Mouse (Mus musculus) left cerebral cortex, adult 2 months (tissue): ENCODE data around the gene Blcap. TPM values are rescaled to one million over a fixed set of nuclear protein-coding genes. Genes with fewer than 3 reads are reported as not detected.

Experiments
- DNase-seq, 2 experiments: peaks; one replicate each; pipeline ENCODE4 v3.0.0; 2021 to 2022; ENCODE audit warnings: low spot score in 2 of 2, mixed read lengths in 1 of 2; ENCODE audit errors: extremely low spot score in 1 of 2
- H3K27ac ChIP-seq: fragments of 200-600 bp; 2 replicates; pipeline ENCODE4 v1.8.1; 2022
- H3K4me3 ChIP-seq: fragments of 200-600 bp; 2 replicates; pipeline ENCODE4 v1.8.1; 2022
- CTCF ChIP-seq: fragments of 200-600 bp; IDR thresholded peaks from 2 replicates; pipeline ENCODE4 v1.8.1; 2022; ENCODE audit warnings: antibody characterized with exemption, mild to moderate bottlenecking, moderate library complexity
- intact Hi-C: fragments of 180-260 bp; cut with DNase I; formaldehyde crosslinking; loops from one replicate; pipeline ENCODE4 v1.15.1; 2025
- total RNA-seq, 2 experiments: library from RNA; stranded (reverse); gene quantifications; 2 replicates each; pipeline ENCODE4 v1.2.3; 2021

Gene Blcap
- total RNA-seq, 2 experiments from 2014 or later = 109 to 111 TPM

GRCm38 (mm10) chr2:157540073-157540952 is 30.8 kb downstream of the Blcap start:
- peak; percentile 47 to 54 for DNase-seq
- intact Hi-C loops = loop anchor here (1.0 kb wide), 1 partner anchor 47 kb away; no protein-coding TSS in a partner anchor
- H3K4me3 ChIP-seq = no peak overlapping the region
- TF ChIP-seq CTCF = no peak
- peak overlapping the region; percentile 62; the same call in 1 of the 2 replicates for H3K27ac ChIP-seq

- intact Hi-C loops = no loop called here
- TF ChIP-seq CTCF = no peak
- H3K27ac ChIP-seq = 0 out of 2 replicates have a peak overlapping the region, but pooled peaks have one; percentile 24
- H3K4me3 ChIP-seq = no peak overlapping the region
- peak in 1 of 2 experiments; percentile 36 for DNase-seq
Observed at GRCm38 (mm10) chr2:157537118-157537517, 34.0 kb downstream of the Blcap start.

- TF ChIP-seq CTCF = no peak
- intact Hi-C loops = no loop called here
- DNase-seq = no peak
- H3K27ac ChIP-seq = no peak overlapping the region; the same call in 1 of the 2 replicates
- no peak overlapping the region for H3K4me3 ChIP-seq
Observed at GRCm38 (mm10) chr2:157536476-157537081, 34.5 kb downstream of the Blcap start.

GRCm38 (mm10) chr2:157534163-157534562 is 36.9 kb downstream of the Blcap start:
- no peak overlapping the region for H3K27ac ChIP-seq
- intact Hi-C loops = no loop called here

GRCm38 (mm10) chr2:157531681-157532426 is 39.2 kb downstream of the Blcap start:
- Histone ChIP-seq H3K4me3 (no peak overlapping the region), H3K27ac (no peak overlapping the region)
- DNase-seq = no peak
- no peak for TF ChIP-seq CTCF
- intact Hi-C loops = no loop called here

More at GRCm38 (mm10) chr2:157534163-157534562, 36.9 kb downstream of the Blcap start:
- no peak overlapping the region for H3K4me3 ChIP-seq
- DNase-seq = no peak
- no peak for TF ChIP-seq CTCF

GRCm38 (mm10) chr2:157530056-157530955 is 40.8 kb downstream of the Blcap start:
- Histone ChIP-seq H3K27ac (0 out of 2 replicates have a peak overlapping the region, but pooled peaks have one; percentile 24), H3K4me3 (no peak overlapping the region)
- no peak for DNase-seq
- TF ChIP-seq CTCF = no peak
- intact Hi-C loops = no loop called here

- TF ChIP-seq CTCF = no peak
- intact Hi-C loops = no loop called here
Observed at GRCm38 (mm10) chr2:157522556-157522955, 48.5 kb downstream of the Blcap start.

GRCm38 (mm10) chr2:157520496-157520895 is 50.6 kb downstream of the Blcap start:
- no peak for TF ChIP-seq CTCF
- Histone ChIP-seq H3K27ac (no peak overlapping the region), H3K4me3 (no peak overlapping the region)
- intact Hi-C loops = no loop called here
- DNase-seq = peak in 1 of 2 experiments; percentile 42

More at GRCm38 (mm10) chr2:157522556-157522955, 48.5 kb downstream of the Blcap start:
- DNase-seq = no peak
- no peak overlapping the region for H3K27ac ChIP-seq
- H3K4me3 ChIP-seq = no peak overlapping the region

GRCm38 (mm10) chr2:157519452-157519851 is 51.6 kb downstream of the Blcap start:
- no peak for DNase-seq
- no peak overlapping the region for H3K27ac ChIP-seq
- TF ChIP-seq CTCF = no peak
- intact Hi-C loops = no loop called here
- no peak overlapping the region for H3K4me3 ChIP-seq

- DNase-seq = no peak
- no peak overlapping the region for H3K27ac ChIP-seq
- intact Hi-C loops = no loop called here
- H3K4me3 ChIP-seq = no peak overlapping the region
- TF ChIP-seq CTCF = no peak
Observed at GRCm38 (mm10) chr2:157518451-157518850, 52.6 kb downstream of the Blcap start.

- no peak for TF ChIP-seq CTCF
- intact Hi-C loops = no loop called here
- DNase-seq = no peak
- Histone ChIP-seq H3K27ac (no peak overlapping the region), H3K4me3 (no peak overlapping the region)
Observed at GRCm38 (mm10) chr2:157517526-157517925, 53.5 kb downstream of the Blcap start.
